Mouse (Mus musculus) granulocyte monocyte progenitor cell, adult 5-6 weeks (primary cell): ENCODE results near the gene Edem2. TPM values are rescaled to one million over a fixed set of nuclear protein-coding genes. Genes with fewer than 3 reads are reported as not detected.

Experiments used
- total RNA-seq, 2 experiments: library from RNA; stranded (forward) in 1 of 2; stranded (reverse) in 1 of 2; fragments of 200-712, 200-1000 nt in 1 of 2; fragments of >200 nt in 1 of 2; fragmentation: Nextera tagmentation in 1 of 2; gene quantifications; 2 replicates each; pipeline ENCODE4 v1.2.3; 2014 to 2017

Gene Edem2
- total RNA-seq, 2 experiments from 2014 or later: 73.7 to 81.9 TPM

Other genes starting within 250 kb of the Edem2 start
- gene Acss2, start 211.5 kb downstream of the Edem2 start, total RNA-seq (2014; fragmentation: Nextera tagmentation): 4.1 and 5.6 TPM in 2 replicates
- gene Acss2, start 211.5 kb downstream of the Edem2 start, total RNA-seq (2017): 3.6 and 4.4 TPM in 2 replicates
- gene Ggt7, start 211.2 kb downstream of the Edem2 start, total RNA-seq (2014; fragmentation: Nextera tagmentation): not detected in 2 replicates
- gene Ggt7, start 211.2 kb downstream of the Edem2 start, total RNA-seq (2017): not detected in 2 replicates
- gene Gss, start 136.7 kb downstream of the Edem2 start, total RNA-seq (2014; fragmentation: Nextera tagmentation): 17.0 and 18.2 TPM in 2 replicates
- gene Gss, start 136.7 kb downstream of the Edem2 start, total RNA-seq (2017): 16.7 and 21.6 TPM in 2 replicates
- gene Myh7b, start 118.3 kb downstream of the Edem2 start, total RNA-seq (2014; fragmentation: Nextera tagmentation): 0.37 TPM in 1 of 2 replicates, not detected in the other
- gene Myh7b, start 118.3 kb downstream of the Edem2 start, total RNA-seq (2017): not detected in 2 replicates
- gene Trpc4ap, start 37.1 kb downstream of the Edem2 start, total RNA-seq (2014; fragmentation: Nextera tagmentation): 106 and 107 TPM in 2 replicates
- gene Trpc4ap, start 37.1 kb downstream of the Edem2 start, total RNA-seq (2017): 76.1 and 89.2 TPM in 2 replicates
- gene Gm17581, start 6.4 kb upstream of the Edem2 start, total RNA-seq (2014; fragmentation: Nextera tagmentation): not detected in 2 replicates
- not detected in 2 replicates for gene Gm17581, start 6.4 kb upstream of the Edem2 start, total RNA-seq (2017)
- gene Procr, start 21.6 kb upstream of the Edem2 start, total RNA-seq (2014; fragmentation: Nextera tagmentation): 0.88 and 3.3 TPM in 2 replicates
- gene Procr, start 21.6 kb upstream of the Edem2 start, total RNA-seq (2017): 1.1 and 1.6 TPM in 2 replicates
- not detected in 2 replicates for gene Mmp24, start 45.9 kb upstream of the Edem2 start, total RNA-seq (2014; fragmentation: Nextera tagmentation)
- not detected in 2 replicates for gene Mmp24, start 45.9 kb upstream of the Edem2 start, total RNA-seq (2017)
- gene BC029722, start 90.0 kb upstream of the Edem2 start, total RNA-seq (2014; fragmentation: Nextera tagmentation): 16.6 and 25.7 TPM in 2 replicates
- 10.1 and 11.5 TPM in 2 replicates for gene BC029722, start 90.0 kb upstream of the Edem2 start, total RNA-seq (2017)
- gene Eif6, start 97.5 kb upstream of the Edem2 start, total RNA-seq (2014; fragmentation: Nextera tagmentation): 181 and 258 TPM in 2 replicates
- gene Eif6, start 97.5 kb upstream of the Edem2 start, total RNA-seq (2017): 64.0 and 142 TPM in 2 replicates
- gene Fam83c, start 105.4 kb upstream of the Edem2 start, total RNA-seq (2014; fragmentation: Nextera tagmentation): not detected in 2 replicates
- not detected in 2 replicates for gene Fam83c, start 105.4 kb upstream of the Edem2 start, total RNA-seq (2017)
- 37.9 and 39.5 TPM in 2 replicates for gene Uqcc1, start 200.8 kb upstream of the Edem2 start, total RNA-seq (2014; fragmentation: Nextera tagmentation)
- gene Uqcc1, start 200.8 kb upstream of the Edem2 start, total RNA-seq (2017): 66.6 and 71.5 TPM in 2 replicates
- not detected in 2 replicates for gene Gm15557, start 211.3 kb upstream of the Edem2 start, total RNA-seq (2014; fragmentation: Nextera tagmentation)
- not detected in 2 replicates for gene Gm15557, start 211.3 kb upstream of the Edem2 start, total RNA-seq (2017)
- gene Gdf5, start 215.9 kb upstream of the Edem2 start, total RNA-seq (2014; fragmentation: Nextera tagmentation): not detected in 2 replicates
- not detected in 2 replicates for gene Gdf5, start 215.9 kb upstream of the Edem2 start, total RNA-seq (2017)
- gene Cep250, start 227.0 kb upstream of the Edem2 start, total RNA-seq (2014; fragmentation: Nextera tagmentation): 33.3 and 44.4 TPM in 2 replicates
- gene Cep250, start 227.0 kb upstream of the Edem2 start, total RNA-seq (2017): 39.0 and 41.6 TPM in 2 replicates